Mouse (Mus musculus) kidney, postnatal 4 days (tissue): ENCODE measurements around the gene Nkain2.
"Not testable (repeated sequence)": the region's sequence is repeated elsewhere in the genome, so short reads cannot be mapped to it uniquely, and the experiment has no call there.

Experiments used
- DNase-seq, 2 experiments: peaks; one replicate each; pipeline ENCODE4 v3.0.0; 2021; ENCODE audit warnings: mixed read lengths in 2 of 2

Nkain2 gene

DNA sequence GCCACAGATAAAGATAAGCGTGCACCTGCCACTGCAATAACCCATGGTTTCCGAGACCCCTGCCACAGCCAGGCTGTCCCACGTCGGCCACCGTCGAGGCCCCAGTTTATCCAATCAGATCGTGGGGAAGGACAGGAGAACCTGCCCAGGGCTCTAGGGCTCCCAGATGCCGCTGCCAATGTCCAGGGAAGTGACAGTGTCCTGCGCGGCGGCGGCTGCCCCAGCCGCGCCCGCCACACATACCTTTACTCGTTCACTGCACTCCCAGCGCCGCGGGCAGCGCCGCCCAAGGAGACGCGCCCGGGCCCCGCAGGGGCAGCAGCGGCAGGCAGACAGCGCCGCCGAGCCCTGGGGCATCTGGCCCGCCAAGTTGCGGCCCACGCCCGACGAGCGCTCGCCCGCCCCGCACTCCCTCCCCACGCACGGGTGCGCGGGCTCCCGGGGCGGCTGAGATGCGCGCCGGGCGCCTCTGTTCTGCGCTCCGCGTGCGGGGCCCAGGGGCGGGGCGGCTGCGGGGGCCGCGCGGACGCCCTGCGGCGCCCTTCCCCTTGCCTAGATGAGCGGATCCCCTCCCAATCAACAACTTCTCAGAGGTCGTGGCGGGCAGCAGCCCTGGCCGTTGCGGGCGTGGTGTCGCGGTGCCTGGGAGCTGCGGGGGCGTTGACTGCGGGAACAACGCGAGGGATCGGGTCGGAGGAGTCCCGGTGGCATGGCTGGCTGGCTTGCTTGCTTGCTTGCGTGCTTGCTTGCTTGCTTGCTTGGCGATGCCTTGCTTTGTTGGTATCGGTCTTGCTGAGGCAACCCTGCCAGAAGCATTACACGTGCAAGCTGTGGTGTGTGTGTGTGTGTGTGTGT lies at the start of gene Nkain2:
TSS of gene Nkain2 (minus strand) at position 811 of the 855 bp plus-strand sequence.
- peak; percentile 54 to 61 for DNase-seq

DNA sequence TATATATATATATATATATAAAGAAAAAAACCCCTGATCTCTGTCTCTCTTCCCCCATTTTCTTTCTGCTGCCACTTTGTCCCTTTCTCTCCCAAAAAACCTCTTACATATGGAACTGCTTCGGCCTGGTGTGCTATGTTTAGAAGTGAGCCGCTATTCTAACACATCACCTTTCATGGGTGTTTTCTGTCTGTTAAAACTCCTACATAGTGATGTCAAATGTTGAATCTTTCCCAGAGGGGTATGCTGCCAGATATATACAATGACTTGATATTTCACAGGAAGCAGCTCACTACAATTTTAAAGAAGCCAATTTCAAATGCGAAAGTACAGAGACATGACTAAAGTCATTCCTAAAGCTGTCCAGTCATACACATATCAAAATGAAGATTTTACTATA lies 49.6 kb upstream of the Nkain2 start:
- no peak for DNase-seq

DNA sequence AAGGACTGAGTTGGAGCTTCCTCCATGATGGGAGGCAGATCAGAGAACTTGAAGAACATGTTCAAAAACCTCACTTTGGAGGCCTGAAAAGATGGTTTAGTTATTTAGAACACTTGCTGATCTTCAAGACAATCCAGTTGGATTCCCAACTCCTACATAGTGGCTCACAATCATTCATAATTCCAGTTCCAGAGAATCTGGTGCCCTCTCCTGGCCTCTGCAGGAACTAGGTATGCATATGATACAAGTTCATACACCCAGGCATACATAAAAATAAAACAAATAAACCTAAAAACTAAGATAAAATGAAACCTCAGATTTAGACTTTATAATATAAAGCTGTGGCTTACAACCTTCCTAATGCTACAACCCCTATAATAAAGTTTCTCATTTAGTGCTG lies 4.8 kb upstream of the Nkain2 start:
- peak; percentile 41 to 44 for DNase-seq

DNA sequence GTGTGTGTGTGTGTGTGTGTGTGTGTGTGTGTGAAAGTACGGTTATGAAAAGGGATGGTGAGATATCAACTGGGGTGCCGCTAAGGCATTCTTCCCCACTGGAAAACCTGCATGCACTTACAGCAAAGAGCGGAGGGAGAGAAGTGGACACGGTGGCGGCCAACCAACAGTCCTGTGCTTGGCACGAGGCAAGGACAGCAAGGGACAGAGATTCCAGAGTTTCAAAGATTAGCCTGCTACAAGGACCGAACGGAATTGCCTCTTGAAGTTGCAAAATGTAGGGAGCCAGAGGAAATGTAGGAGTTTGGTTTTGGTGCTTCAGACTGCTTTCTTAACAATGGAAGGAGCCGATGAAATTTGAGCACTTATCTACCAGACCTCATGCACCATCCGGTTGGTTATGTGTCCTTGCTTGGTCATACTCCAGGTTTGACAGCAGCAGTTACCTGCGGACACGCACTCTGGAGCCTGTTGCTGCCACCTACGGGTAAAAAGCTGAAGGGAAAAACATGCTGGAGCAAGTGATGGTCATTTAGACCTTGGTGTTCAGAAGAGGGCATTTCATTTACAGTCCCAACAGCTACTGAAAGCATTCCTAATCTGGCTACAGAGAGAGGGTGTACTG lies 357 bp upstream of the Nkain2 start:
- DNase-seq, result peak; percentile 60 to 68

DNA sequence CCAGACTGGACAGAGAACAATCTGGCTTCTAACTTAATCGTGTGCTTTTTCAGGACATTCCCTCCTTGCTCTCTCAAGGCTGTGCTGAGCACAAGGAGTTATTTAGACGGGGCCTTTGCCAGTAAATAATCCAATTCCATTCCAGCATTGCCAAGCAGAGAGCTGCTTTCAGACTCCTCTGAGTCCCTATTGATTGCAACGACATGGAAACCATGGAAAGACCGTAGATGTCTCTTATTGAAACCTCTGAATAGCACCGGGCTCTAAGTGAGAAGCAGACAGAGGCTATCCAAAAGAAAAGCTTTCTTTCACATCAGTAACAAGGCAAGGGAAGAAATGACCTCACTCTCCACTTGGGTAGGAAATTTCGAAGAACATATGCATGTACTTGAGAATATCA lies 8.3 kb downstream of the Nkain2 start:
- no peak for DNase-seq

DNA sequence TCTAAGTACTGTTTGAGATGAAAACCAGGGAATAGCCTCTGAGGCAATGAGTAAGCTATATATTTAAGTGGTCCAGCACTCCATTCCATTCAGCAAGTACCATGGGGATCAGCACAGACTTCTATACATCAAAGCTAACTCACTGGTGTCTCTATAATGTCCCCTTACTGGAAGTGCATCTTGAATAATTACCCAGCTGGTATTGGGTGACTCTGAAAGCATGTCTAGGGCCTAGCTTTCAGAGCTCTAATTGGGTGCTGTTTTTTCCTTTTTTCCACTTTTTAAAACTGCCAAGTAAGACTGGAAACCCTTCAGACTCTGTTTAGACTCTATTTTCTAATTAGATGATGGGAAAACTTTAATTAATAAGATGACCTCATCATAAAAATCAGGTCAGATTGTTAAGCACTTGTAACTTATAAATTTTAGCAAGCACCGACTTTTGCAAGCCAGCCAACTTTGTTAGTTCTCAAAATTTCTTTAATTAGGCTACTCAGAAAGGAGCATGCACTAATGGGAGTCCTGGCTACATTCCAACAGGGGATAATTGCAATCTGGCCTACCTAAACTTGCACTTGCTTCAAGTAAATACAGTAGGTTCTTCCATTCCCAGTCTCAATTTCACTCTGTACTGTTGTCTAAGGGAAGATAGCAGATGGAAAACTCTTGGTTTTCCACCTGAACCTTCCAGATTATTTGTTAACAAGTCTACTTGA lies 19.4 kb downstream of the Nkain2 start:
- DNase-seq, result no peak

DNA sequence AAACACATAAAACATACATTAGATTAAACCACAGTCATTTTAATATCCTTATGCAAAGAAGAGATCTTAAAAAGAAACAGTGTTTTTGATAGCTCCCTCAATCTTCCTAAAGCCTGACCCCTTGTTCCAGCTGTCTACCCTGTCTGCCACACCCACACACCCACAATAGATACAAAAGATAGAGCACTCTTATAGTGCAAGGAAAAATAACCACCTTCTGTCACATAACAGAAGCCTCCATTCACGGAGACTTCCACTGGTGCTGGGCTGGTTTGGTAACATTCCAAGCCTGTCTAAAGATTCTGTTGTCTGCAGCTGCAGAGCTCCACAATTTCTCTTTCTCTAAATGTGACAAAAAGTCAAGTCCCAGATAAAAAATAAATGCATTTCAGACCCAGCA lies 20.7 kb downstream of the Nkain2 start:
- no peak for DNase-seq

DNA sequence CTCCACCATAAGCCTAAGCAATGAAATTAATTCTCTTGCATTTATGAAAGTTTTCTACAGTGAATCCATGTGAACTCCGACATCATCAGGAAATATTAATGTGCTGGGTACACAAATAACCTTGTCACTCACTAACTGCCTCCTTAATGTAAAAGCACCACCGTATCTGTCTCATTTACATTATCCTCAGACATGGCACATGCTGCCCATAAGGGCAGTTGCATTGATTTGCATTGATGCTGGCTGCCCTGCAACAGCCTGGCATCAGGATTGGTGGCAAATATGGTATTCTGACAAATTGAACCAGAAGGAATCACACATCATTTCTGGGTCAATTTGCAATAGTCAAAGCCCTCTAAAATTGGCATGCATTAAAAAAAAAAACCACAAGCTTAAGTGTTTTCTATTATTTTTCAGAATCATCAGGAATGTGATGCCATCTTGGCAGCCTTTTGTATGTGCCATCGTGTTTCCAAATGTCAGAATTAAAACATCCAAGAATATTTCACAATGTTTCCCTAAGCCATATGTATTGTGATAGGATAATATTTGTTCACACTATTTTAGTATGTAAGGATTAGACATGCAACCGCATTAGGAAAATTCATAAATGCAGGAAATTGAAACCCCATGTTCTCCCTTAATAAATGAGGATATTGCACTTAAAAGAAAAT lies 74.9 kb downstream of the Nkain2 start:
- no peak for DNase-seq

DNA sequence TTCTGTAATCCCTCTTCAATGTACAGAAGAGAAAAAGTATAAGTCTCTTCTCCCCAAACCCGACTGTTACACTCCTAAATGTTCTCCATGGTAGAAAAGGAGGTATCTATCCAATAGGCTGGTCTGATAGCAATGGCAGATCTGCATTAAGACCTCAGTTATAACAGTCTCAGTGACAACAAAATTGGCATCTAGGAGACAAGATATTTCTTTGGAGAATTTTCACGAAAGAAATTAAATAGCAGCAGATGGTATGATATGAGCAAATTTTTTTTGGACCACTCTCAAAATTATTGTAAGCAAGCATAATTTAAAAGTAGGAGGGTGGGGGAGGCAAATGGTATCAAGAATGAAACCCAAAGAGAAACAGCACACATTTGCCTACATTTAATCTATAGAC lies 94.0 kb downstream of the Nkain2 start:
- no peak for DNase-seq

DNA sequence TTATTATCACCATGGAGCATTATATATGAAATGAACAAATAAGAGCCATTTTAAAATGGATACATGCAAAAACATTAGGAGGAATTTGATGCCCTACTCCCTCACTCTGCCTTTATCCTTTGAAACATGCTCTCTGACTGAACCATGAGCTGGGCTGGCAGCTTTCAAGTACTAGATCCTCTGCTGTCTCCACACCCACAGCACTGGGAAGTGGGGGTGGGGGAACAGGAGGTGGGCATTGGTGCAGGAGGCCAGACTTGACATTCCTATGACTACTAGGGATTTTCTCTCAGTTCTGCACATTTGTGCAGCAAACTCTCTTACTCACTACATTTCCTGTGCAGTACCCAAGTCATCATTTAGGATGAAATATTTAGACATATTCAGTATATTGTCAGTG lies 99.7 kb downstream of the Nkain2 start:
- DNase-seq, result no peak

DNA sequence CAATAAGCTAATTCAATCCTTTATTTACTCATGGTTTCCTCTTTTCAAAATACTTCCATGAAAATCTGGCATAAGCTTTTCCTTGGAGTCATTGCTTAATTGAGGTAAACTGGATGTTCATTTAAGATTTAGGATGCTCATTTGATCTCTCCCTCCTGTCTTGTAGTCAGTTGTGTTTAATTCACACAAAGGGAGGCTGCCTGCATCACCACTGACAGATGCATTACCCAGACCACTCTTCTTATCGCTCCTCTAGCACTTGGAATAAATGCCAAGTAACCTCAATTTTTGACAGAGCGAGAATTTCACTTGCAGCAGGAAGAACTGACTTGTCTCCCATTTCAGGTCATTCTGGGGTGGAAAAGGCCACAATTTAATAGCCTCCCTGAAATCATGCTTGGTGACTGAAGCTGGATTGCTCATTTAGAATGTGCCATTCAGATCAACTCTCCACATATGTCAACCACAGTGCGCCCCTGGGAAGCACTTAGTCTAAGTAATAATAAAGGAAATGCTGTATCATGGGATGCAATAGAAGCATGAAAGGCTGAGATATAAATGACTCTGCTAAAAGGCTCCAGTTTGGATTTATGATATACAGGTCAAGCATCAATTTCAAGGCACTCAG lies 107.4 kb downstream of the Nkain2 start:
- no peak for DNase-seq

DNA sequence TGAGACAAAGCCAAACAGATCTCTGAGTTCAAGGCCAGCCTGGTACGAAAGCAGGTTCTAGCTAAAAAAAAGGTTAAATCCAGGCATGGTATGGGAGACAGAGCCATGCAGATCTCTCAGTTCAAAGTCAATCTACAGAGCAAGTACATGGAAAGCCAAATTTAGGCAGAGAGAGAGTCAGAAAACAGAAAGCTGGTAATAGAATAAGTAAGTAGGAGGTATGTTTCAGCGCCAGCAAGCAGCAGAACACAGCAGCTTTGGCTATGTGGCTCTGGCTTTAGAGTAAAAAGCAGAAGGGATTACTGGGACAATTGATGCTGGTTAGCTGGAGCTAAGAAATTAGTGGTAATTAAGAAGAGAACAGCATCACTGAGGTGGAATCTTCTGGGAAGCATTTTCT lies 151.3 kb downstream of the Nkain2 start:
- DNase-seq, result no peak

DNA sequence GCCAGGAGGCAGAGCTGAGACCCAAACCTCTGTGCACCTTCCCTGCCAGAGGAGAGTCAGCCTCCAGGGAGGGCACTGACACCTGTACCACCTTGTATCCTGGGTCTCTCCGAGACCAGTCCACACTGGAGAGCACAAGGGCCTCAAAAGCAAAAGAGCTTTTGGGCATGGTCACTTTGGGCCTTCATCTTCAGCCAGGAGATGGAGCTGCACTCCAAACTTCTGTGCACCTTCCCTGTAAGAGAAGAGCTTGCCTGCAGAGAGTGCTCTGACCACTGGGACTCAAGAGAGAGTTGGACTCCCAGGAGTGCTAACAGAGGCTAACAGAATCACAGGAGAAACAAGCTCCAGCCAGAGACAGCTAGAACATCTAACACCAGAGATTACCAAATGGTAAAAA lies 183.7 kb downstream of the Nkain2 start:
- not testable (repeated sequence) for DNase-seq

DNA sequence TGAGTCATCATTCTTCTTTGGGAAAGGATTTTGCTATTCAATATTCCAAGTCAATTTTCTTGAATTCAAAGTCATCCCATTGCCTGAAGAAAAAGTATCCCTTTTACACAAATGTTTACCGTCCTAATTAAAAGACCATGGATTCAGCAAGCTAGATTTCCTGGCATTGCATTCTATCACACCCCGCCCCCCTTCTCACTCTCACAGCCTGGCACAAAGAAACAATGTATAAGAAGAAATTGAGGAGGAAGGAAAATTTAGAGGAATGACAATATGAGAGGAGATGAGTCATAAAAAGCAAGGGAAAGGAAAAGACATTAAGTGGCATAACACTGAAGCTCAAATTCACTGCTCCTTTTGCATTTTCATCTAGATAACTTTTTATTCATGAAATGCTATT lies 193.6 kb downstream of the Nkain2 start:
- DNase-seq, result no peak

DNA sequence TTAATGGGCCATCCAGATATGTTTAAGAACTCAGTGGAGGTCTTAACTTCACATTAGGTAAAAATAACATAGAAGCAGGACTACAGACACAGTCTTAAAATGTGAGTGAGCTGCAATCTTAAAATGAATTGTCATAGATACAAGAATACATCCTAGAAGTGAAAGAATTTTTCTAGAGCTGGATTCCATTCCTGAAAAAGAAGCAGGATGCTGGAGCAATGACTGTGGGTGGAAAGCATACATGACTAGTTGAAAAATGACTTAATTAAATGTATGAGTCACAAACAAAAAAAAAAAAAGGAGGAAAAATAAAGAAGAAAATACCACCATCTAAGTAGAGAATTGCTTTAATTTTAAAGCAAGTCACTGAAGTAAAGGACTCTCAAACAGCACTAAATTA lies 205.7 kb downstream of the Nkain2 start:
- DNase-seq, result no peak

DNA sequence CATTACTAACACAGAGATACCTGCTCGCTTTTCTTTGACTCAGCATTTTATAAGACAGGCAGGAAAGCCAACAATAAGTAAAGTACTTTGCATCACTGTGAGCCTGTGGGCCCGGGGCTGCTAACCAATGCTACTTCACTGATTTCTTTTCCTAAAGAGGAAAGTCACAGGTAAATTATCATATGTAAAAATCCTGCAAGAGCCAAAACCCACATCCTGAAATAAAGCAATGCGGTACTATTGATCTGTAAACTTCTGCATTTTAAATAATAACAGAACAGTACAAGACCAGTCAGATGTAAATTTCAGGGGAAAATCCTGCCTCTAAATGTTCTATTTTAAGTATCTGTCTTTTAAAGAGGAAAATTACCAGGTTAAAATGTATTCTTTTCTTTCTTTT lies 250.0 kb downstream of the Nkain2 start:
- no peak for DNase-seq

DNA sequence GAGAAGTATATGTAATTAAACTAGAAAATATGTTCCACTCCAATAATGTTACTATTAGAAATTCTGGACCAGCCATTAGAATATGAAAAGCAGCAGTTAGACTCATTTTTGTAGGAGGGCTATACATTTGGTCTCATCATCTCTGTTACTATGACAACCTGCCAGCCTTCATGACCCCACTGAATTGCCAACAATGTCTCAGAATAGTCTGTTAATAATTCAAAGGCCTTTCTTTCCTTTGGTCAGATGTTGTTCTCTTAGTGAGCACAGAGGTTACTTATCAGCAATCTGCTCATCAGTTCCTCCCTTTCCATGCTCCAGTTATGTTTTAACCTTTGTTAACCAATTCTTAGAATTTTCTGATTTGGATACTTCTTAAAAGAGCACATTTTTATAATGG lies 251.1 kb downstream of the Nkain2 start:
- no peak for DNase-seq

DNA sequence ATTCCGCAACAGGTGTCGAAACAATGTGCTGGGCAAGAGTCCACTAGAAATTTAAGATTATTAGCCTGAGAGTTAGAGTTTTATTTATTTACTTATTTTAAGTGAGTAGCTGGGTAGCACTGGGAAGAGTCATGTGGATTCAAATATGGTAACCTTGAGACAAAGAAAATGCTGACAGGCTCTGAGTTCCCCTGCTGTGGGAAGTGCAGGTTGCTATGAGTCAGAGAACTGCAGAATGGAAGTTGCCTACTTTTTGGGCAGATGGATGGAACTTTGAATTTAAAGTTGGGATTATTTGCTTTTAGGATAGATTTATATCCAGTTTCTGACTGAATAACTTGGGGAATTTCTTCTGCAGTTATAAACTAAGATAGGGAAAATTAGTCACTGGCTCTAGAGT lies 259.2 kb downstream of the Nkain2 start:
- no peak for DNase-seq

DNA sequence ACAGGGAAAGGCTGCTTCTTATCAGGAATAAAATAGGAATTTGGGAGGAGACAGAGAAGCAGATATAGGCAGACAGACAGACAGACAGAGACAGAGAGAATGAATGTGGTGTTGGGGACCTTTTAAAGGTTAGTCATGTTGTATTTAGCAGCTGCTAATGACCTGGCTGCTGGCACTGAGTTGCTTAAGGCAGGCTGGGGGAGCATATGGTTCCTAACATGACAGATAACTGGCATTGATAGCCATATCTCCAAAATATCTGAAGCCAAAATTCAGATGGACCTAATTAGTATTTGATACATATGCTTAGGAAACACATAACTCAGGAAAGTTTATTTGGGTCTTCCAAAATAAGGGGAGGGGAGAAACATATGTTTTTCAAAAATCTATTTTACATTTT lies 285.8 kb downstream of the Nkain2 start:
- DNase-seq, result no peak

DNA sequence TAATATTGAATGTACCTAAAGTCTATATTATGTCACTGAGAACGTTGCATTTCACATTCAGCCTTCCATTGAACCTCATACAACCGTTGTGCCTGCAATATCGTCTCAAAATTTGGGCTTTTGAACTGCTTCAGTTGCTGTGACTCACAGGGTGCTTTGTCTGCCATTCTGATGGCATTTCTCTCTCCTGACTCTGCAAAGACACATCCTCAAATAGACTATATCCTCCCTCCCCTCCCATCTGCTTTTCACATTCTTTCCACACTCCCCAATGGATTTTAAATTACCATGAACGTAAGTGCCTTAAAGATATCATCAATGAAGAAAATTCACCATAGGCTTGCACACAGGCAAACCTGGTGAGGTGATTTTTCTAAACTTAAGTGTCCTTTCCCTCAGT lies 287.5 kb downstream of the Nkain2 start:
- DNase-seq, result no peak

DNA sequence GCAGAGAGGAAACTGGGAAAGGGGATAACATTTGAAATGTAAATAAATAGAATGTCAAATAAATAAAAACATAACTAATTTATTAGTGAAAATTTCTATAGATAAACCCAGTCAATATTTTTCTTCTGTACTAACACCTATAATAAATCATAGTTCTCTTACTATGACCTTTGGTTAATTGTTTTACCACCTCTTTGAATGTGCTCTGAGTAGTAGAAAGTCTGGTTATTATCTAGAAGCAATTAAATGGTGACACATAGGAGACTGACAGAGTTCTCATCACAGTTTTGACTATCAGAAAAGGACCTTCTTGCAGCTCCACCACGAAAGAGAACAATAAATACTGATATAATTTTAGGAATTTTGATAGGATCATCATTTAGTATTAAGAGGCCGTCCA lies 295.3 kb downstream of the Nkain2 start:
- DNase-seq, result no peak

DNA sequence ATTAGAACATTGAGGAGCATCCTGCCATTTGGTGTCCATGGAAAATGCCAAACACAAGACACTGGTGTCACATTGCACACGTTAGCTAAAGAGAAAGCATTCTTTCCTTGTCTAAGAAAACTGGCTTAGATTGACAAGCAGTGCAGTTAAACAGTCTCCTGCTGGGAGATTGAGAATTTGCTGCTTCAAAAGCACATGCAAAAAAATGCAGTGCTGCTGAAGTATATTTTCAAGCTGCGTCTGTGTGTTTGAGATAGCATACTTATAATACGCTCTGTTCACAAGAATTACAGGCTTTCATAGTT lies 313.0 kb downstream of the Nkain2 start:
- no peak for DNase-seq
